Mouse (Mus musculus): Measurements from ENCODE around the gene Spo11. TPM values are rescaled to one million over a fixed set of nuclear protein-coding genes. Genes with fewer than 3 reads are reported as not detected.

The Spo11 gene
- polyA plus RNA-seq (2012; fragmentation: generic; extraction: Trizol): not detected
- long read RNA-seq, experiment 1: 0 reads
- long read RNA-seq, experiment 2: 0 reads

GRCm38 (mm10) chr2:172977409-172978130 lies at the start of gene Spo11:
Gene Spo11 (plus strand): TSS chr2:172977700.
- Histone ChIP-seq H3K79me3 (ENCODE audit: low read depth) (no peaks in the 10 kb centered on the region), H3K79me2 (ENCODE audit: control insufficient read depth, insufficient read depth) (no peaks in the 10 kb centered on the region), H3K27me3 (ENCODE audit: control insufficient read depth, insufficient read depth, insufficient read length) (peaks cover 4% of the 10 kb centered on the region), H3K4me3 (ENCODE audit: insufficient read depth, poor library complexity, severe bottlenecking) (no peak within 1 kb of the TSS), H3K36me3 (ENCODE audit: control insufficient read depth, insufficient read depth) (no peaks in the 10 kb centered on the region), H3ac (ENCODE audit: control insufficient read depth, insufficient read length, low read depth) (no peak within 1 kb of the TSS)
- TF ChIP-seq FOSL1 (IDR thresholded peaks at IDR 0.05; ENCODE audit: insufficient read depth, low read length, poor library complexity, severe bottlenecking) (no peak), MAX (IDR thresholded peaks at IDR 0.05) (no peak)

GRCm38 (mm10) chr2:172929905-172930436 lies 47.5 kb upstream of the Spo11 start:
- Histone ChIP-seq H3ac (ENCODE audit: control insufficient read depth, insufficient read length, low read depth) (no peak overlapping the region), H3K79me2 (ENCODE audit: control insufficient read depth, insufficient read depth) (no peaks in the 10 kb centered on the region), H3K79me3 (ENCODE audit: low read depth) (no peaks in the 10 kb centered on the region), H3K36me3 (ENCODE audit: control insufficient read depth, insufficient read depth) (no peaks in the 10 kb centered on the region), H3K27me3 (ENCODE audit: control insufficient read depth, insufficient read depth, insufficient read length) (peaks cover 34% of the 10 kb centered on the region), H3K4me3 (ENCODE audit: insufficient read depth, poor library complexity, severe bottlenecking) (no peak overlapping the region)
- no peak for TF ChIP-seq USF1 (IDR thresholded peaks at IDR 0.05; ENCODE audit: low read depth)
- TF ChIP-seq FOSL1 (IDR thresholded peaks at IDR 0.05; ENCODE audit: insufficient read depth, low read length, poor library complexity, severe bottlenecking): no peak
- no peak for TF ChIP-seq CTCF (IDR thresholded peaks at IDR 0.05; ENCODE audit: control insufficient read depth, insufficient read depth, insufficient read length)
- TF ChIP-seq MYOG (IDR thresholded peaks at IDR 0.05; ENCODE audit: control insufficient read depth, extremely low read depth, insufficient read length): no peak
- TF ChIP-seq MAX (IDR thresholded peaks at IDR 0.05): no peak
- TF ChIP-seq CEBPB (IDR thresholded peaks at IDR 0.05; ENCODE audit: low read depth): no peak
- no peak for TF ChIP-seq MYOD1 (IDR thresholded peaks at IDR 0.05; ENCODE audit: control insufficient read depth, insufficient read length, low read depth)

GRCm38 (mm10) chr2:172931137-172931898 lies 46.2 kb upstream of the Spo11 start:
- H3ac ChIP-seq (ENCODE audit: control insufficient read depth, insufficient read length, low read depth): no peak overlapping the region
- no peaks in the 10 kb centered on the region for H3K79me3 ChIP-seq (ENCODE audit: low read depth)
- peaks cover 41% of the 10 kb centered on the region for H3K27me3 ChIP-seq (ENCODE audit: control insufficient read depth, insufficient read depth, insufficient read length)
- no peaks in the 10 kb centered on the region for H3K36me3 ChIP-seq (ENCODE audit: control insufficient read depth, insufficient read depth)
- no peaks in the 10 kb centered on the region for H3K79me2 ChIP-seq (ENCODE audit: control insufficient read depth, insufficient read depth)
- H3K4me3 ChIP-seq (ENCODE audit: insufficient read depth, poor library complexity, severe bottlenecking): no peak overlapping the region
- no peak for TF ChIP-seq MAX (IDR thresholded peaks at IDR 0.05)
- TF ChIP-seq CEBPB (IDR thresholded peaks at IDR 0.05; ENCODE audit: low read depth): no peak
- no peak for TF ChIP-seq CTCF (IDR thresholded peaks at IDR 0.05; ENCODE audit: control insufficient read depth, insufficient read depth, insufficient read length)
- no peak for TF ChIP-seq FOSL1 (IDR thresholded peaks at IDR 0.05; ENCODE audit: insufficient read depth, low read length, poor library complexity, severe bottlenecking)
- no peak for TF ChIP-seq USF1 (IDR thresholded peaks at IDR 0.05; ENCODE audit: low read depth)
- no peak for TF ChIP-seq MYOD1 (IDR thresholded peaks at IDR 0.05; ENCODE audit: control insufficient read depth, insufficient read length, low read depth)
- TF ChIP-seq MYOG (IDR thresholded peaks at IDR 0.05; ENCODE audit: control insufficient read depth, extremely low read depth, insufficient read length): no peak

GRCm38 (mm10) chr2:172933631-172934419 lies 43.7 kb upstream of the Spo11 start:
- no peak for TF ChIP-seq CTCF (IDR thresholded peaks at IDR 0.05; ENCODE audit: control insufficient read depth, insufficient read depth, insufficient read length)
- no peak for TF ChIP-seq USF1 (IDR thresholded peaks at IDR 0.05; ENCODE audit: low read depth)
- TF ChIP-seq CEBPB (IDR thresholded peaks at IDR 0.05; ENCODE audit: low read depth): no peak
- no peak for TF ChIP-seq FOSL1 (IDR thresholded peaks at IDR 0.05; ENCODE audit: insufficient read depth, low read length, poor library complexity, severe bottlenecking)
- no peak for TF ChIP-seq MAX (IDR thresholded peaks at IDR 0.05)
- TF ChIP-seq MYOD1 (IDR thresholded peaks at IDR 0.05; ENCODE audit: control insufficient read depth, insufficient read length, low read depth): no peak
- no peak for TF ChIP-seq MYOG (IDR thresholded peaks at IDR 0.05; ENCODE audit: control insufficient read depth, extremely low read depth, insufficient read length)
- Histone ChIP-seq H3K79me3 (ENCODE audit: low read depth) (no peaks in the 10 kb centered on the region), H3ac (ENCODE audit: control insufficient read depth, insufficient read length, low read depth) (no peak overlapping the region), H3K79me2 (ENCODE audit: control insufficient read depth, insufficient read depth) (no peaks in the 10 kb centered on the region), H3K27me3 (ENCODE audit: control insufficient read depth, insufficient read depth, insufficient read length) (peaks cover 58% of the 10 kb centered on the region), H3K4me3 (ENCODE audit: insufficient read depth, poor library complexity, severe bottlenecking) (no peak overlapping the region), H3K36me3 (ENCODE audit: control insufficient read depth, insufficient read depth) (no peaks in the 10 kb centered on the region)

- H3K79me2 ChIP-seq (ENCODE audit: control insufficient read depth, insufficient read depth): no peaks in the 10 kb centered on the region
- H3K4me3 ChIP-seq (ENCODE audit: insufficient read depth, poor library complexity, severe bottlenecking): no peak overlapping the region
- no peaks in the 10 kb centered on the region for H3K36me3 ChIP-seq (ENCODE audit: control insufficient read depth, insufficient read depth)
- H3ac ChIP-seq (ENCODE audit: control insufficient read depth, insufficient read length, low read depth): no peak overlapping the region
- peaks cover 64% of the 10 kb centered on the region for H3K27me3 ChIP-seq (ENCODE audit: control insufficient read depth, insufficient read depth, insufficient read length)
- no peaks in the 10 kb centered on the region for H3K79me3 ChIP-seq (ENCODE audit: low read depth)
- TF ChIP-seq CTCF (IDR thresholded peaks at IDR 0.05; ENCODE audit: control insufficient read depth, insufficient read depth, insufficient read length) (no peak), MYOG (IDR thresholded peaks at IDR 0.05; ENCODE audit: control insufficient read depth, extremely low read depth, insufficient read length) (no peak), CEBPB (IDR thresholded peaks at IDR 0.05; ENCODE audit: low read depth) (no peak), USF1 (IDR thresholded peaks at IDR 0.05; ENCODE audit: low read depth) (no peak), FOSL1 (IDR thresholded peaks at IDR 0.05; ENCODE audit: insufficient read depth, low read length, poor library complexity, severe bottlenecking) (no peak), MAX (IDR thresholded peaks at IDR 0.05) (no peak), MYOD1 (IDR thresholded peaks at IDR 0.05; ENCODE audit: control insufficient read depth, insufficient read length, low read depth) (no peak)
Measured at GRCm38 (mm10) chr2:172934420-172934788, 43.1 kb upstream of the Spo11 start.

All from C2C12 (cell line).